ENCODE assay signal across 17 mouse cellular contexts in the genomic region with DNA sequence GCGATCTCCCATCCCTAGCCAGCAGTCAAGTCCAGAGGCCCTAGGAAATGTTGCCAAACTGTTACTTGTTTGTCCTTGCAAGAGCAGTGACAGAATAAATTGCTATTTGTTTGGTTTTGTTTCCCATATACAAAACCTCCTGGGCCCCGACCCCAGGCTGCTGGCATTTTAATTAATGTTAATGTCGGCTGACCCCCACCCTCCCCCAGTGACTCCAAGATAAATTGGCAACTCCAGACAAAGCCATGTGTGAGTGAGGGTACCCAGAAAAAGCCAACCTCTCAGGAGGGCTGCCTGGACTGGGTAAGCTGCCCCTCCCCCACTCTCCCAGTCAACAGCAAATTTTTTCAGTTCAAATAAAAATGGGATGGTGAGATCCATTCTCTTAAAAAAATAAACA. TPM values are rescaled to one million over a fixed set of nuclear protein-coding genes. Genes with fewer than 3 reads are reported as not detected.
"Had no signal": no experiment of that assay in that cellular context is flagged by ENCODE, and none has a peak within 500 bp of the region (broad histone marks: within the 10 kb centered on the region; RNA-seq: fewer than 3 reads in every experiment).

No protein-coding gene starts in this region.

- H3K36me3 ChIP-seq: limb, embryonic 12.5 days; neural tube, embryonic 12.5 days had no signal

- ATAC-seq: midbrain, embryonic 16.5 days had no signal

- H3K4me3 ChIP-seq: layer of hippocampus, adult 2 months; limb, embryonic 12.5 days; neural tube, embryonic 12.5 days had no signal

- H3K4me2 ChIP-seq: limb, embryonic 12.5 days; neural tube, embryonic 12.5 days had no signal

- H3K9me3 ChIP-seq: limb, embryonic 12.5 days; neural tube, embryonic 12.5 days had no signal

- DNase-seq: kidney, adult 18-20 months; kidney, postnatal 10 days; kidney, postnatal 4 days; liver; lung, adult 2 months; lung, postnatal 36 days; thymus, adult 18-20 months; thymus, postnatal 14 days had no signal

- H3K4me1 ChIP-seq: limb, embryonic 12.5 days; neural tube, embryonic 12.5 days had no signal

- H3K27ac ChIP-seq: layer of hippocampus, adult 2 months; limb, embryonic 12.5 days; liver, embryonic 14.5 days; neural tube, embryonic 12.5 days had no signal

- H3K9ac ChIP-seq: limb, embryonic 12.5 days; liver, embryonic 14.5 days; neural tube, embryonic 12.5 days had no signal

RNA-seq across cellular contexts. Expression of gene Foxa2, which starts 26.6 kb away (rescaled TPM):
- total RNA-seq: layer of hippocampus, adult 2 months; layer of hippocampus, postnatal 10 days; left cerebral cortex, postnatal 36 days; megakaryocyte progenitor cell, adult 5-6 weeks; neutrophil, adult 5-6 weeks had no signal
- polyA plus RNA-seq: limb, embryonic 12.5 days had no signal
